Mouse (Mus musculus): ENCODE data around the gene Aqp1. TPM values are rescaled to one million over a fixed set of nuclear protein-coding genes. Genes with fewer than 3 reads are reported as not detected.

Aqp1 gene
- polyA plus RNA-seq, 1 experiment, result 119 TPM

GRCm38 (mm10) chr6:55300704-55301103 lies 35.5 kb upstream of the Aqp1 start:
- H3K27ac ChIP-seq (ENCODE audit: control insufficient read depth, insufficient read depth, low read length), result no peak overlapping the region
- H3K36me3 ChIP-seq (ENCODE audit: control insufficient read depth, insufficient read depth, low read length), result no peaks in the 10 kb centered on the region
- TF ChIP-seq POLR2A (IDR thresholded peaks at IDR 0.05; ENCODE audit: control insufficient read depth, extremely low read depth, insufficient read depth, low read length, poor library complexity) (no peak), CTCF (IDR thresholded peaks at IDR 0.05; ENCODE audit: borderline replicate concordance, control insufficient read depth, extremely low read depth, insufficient read depth, low read length, poor library complexity) (no peak)
- no peaks in the 10 kb centered on the region for H3K27me3 ChIP-seq (ENCODE audit: control insufficient read depth, insufficient read depth, low read length)
- no peak for DNase-seq
- no peaks in the 10 kb centered on the region for H3K4me1 ChIP-seq (replicated peaks; ENCODE audit: control insufficient read depth, insufficient read depth, low read length)
- no peak overlapping the region for H3K4me3 ChIP-seq (ENCODE audit: control insufficient read depth, insufficient read depth, low read length)
- 86% methylated on average over 11 of the region's 11 CpGs for WGBS

GRCm38 (mm10) chr6:55310179-55310578 lies 26.1 kb upstream of the Aqp1 start:
- H3K4me1 ChIP-seq (replicated peaks; ENCODE audit: control insufficient read depth, insufficient read depth, low read length), result no peaks in the 10 kb centered on the region
- no peak for DNase-seq
- TF ChIP-seq CTCF (IDR thresholded peaks at IDR 0.05; ENCODE audit: borderline replicate concordance, control insufficient read depth, extremely low read depth, insufficient read depth, low read length, poor library complexity) (no peak), POLR2A (IDR thresholded peaks at IDR 0.05; ENCODE audit: control insufficient read depth, extremely low read depth, insufficient read depth, low read length, poor library complexity) (no peak)
- H3K27ac ChIP-seq (ENCODE audit: control insufficient read depth, insufficient read depth, low read length), result no peak overlapping the region
- no peak overlapping the region for H3K4me3 ChIP-seq (ENCODE audit: control insufficient read depth, insufficient read depth, low read length)
- no peaks in the 10 kb centered on the region for H3K27me3 ChIP-seq (ENCODE audit: control insufficient read depth, insufficient read depth, low read length)
- no peaks in the 10 kb centered on the region for H3K36me3 ChIP-seq (ENCODE audit: control insufficient read depth, insufficient read depth, low read length)
- WGBS, result 91% methylated on average over 2 of the region's 2 CpGs

GRCm38 (mm10) chr6:55311962-55312361 lies 24.3 kb upstream of the Aqp1 start:
- no peak for DNase-seq
- 86% methylated on average over 5 of the region's 5 CpGs for WGBS
- Histone ChIP-seq H3K4me1 (replicated peaks; ENCODE audit: control insufficient read depth, insufficient read depth, low read length) (no peaks in the 10 kb centered on the region), H3K36me3 (ENCODE audit: control insufficient read depth, insufficient read depth, low read length) (no peaks in the 10 kb centered on the region), H3K27ac (ENCODE audit: control insufficient read depth, insufficient read depth, low read length) (no peak overlapping the region), H3K27me3 (ENCODE audit: control insufficient read depth, insufficient read depth, low read length) (no peaks in the 10 kb centered on the region), H3K4me3 (ENCODE audit: control insufficient read depth, insufficient read depth, low read length) (no peak overlapping the region)
- TF ChIP-seq CTCF (IDR thresholded peaks at IDR 0.05; ENCODE audit: borderline replicate concordance, control insufficient read depth, extremely low read depth, insufficient read depth, low read length, poor library complexity), result no peak
- no peak for TF ChIP-seq POLR2A (IDR thresholded peaks at IDR 0.05; ENCODE audit: control insufficient read depth, extremely low read depth, insufficient read depth, low read length, poor library complexity)

DNA sequence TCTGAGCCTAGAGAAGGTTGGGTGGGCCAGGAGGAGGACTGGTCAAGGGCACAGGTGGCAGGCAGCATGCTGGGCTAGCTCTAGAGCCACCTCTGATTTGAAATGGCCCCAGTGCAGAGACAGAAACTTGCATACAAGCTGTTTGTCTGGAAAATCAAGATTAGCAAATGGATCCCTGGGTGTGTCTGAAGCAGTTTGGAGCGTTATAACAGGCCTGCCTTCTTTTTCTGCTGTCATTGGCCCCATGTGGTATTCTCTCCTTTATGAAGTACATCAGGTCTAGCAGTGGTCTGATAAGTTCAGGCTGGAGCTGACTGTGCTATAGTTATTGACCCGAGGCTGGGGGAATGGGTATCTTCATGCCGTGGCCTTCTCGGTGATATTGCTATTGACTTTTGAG lies 22.3 kb upstream of the Aqp1 start:
- no peaks in the 10 kb centered on the region for H3K4me1 ChIP-seq (replicated peaks; ENCODE audit: control insufficient read depth, insufficient read depth, low read length)
- no peaks in the 10 kb centered on the region for H3K36me3 ChIP-seq (ENCODE audit: control insufficient read depth, insufficient read depth, low read length)
- TF ChIP-seq POLR2A (IDR thresholded peaks at IDR 0.05; ENCODE audit: control insufficient read depth, extremely low read depth, insufficient read depth, low read length, poor library complexity) (no peak), CTCF (IDR thresholded peaks at IDR 0.05; ENCODE audit: borderline replicate concordance, control insufficient read depth, extremely low read depth, insufficient read depth, low read length, poor library complexity) (no peak)
- H3K27me3 ChIP-seq (ENCODE audit: control insufficient read depth, insufficient read depth, low read length), result no peaks in the 10 kb centered on the region
- no peak overlapping the region for H3K4me3 ChIP-seq (ENCODE audit: control insufficient read depth, insufficient read depth, low read length)
- H3K27ac ChIP-seq (ENCODE audit: control insufficient read depth, insufficient read depth, low read length), result no peak overlapping the region
- no peak for DNase-seq
- WGBS, result 95% methylated on average over 4 of the region's 4 CpGs

DNA sequence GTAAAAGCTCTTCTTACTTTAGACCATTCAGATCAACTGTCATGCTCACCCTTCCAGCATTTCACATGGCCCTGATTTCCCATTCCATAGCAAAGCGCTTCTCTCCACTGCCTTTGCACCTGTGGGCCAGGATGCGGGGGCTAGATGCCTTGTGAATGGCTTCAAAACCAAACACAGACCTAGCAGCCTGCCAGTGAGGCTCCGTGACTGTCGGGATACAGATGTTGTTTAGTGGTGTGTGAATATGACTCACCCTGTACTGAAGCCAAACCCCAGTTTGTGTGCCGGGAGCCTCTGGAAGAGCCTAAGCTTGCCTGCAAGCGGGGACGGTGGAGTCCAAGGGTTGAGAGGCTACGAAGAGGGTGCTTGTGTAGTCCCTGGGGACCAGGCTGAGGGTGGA lies 21.6 kb upstream of the Aqp1 start:
- DNase-seq, result no peak
- WGBS, result 96% methylated on average over 8 of the region's 8 CpGs
- Histone ChIP-seq H3K27me3 (ENCODE audit: control insufficient read depth, insufficient read depth, low read length) (no peaks in the 10 kb centered on the region), H3K27ac (ENCODE audit: control insufficient read depth, insufficient read depth, low read length) (no peak overlapping the region), H3K36me3 (ENCODE audit: control insufficient read depth, insufficient read depth, low read length) (no peaks in the 10 kb centered on the region), H3K4me1 (replicated peaks; ENCODE audit: control insufficient read depth, insufficient read depth, low read length) (no peaks in the 10 kb centered on the region), H3K4me3 (ENCODE audit: control insufficient read depth, insufficient read depth, low read length) (no peak overlapping the region)
- TF ChIP-seq POLR2A (IDR thresholded peaks at IDR 0.05; ENCODE audit: control insufficient read depth, extremely low read depth, insufficient read depth, low read length, poor library complexity), result no peak
- TF ChIP-seq CTCF (IDR thresholded peaks at IDR 0.05; ENCODE audit: borderline replicate concordance, control insufficient read depth, extremely low read depth, insufficient read depth, low read length, poor library complexity), result no peak

- Histone ChIP-seq H3K27me3 (ENCODE audit: control insufficient read depth, insufficient read depth, low read length) (no peaks in the 10 kb centered on the region), H3K4me1 (replicated peaks; ENCODE audit: control insufficient read depth, insufficient read depth, low read length) (no peaks in the 10 kb centered on the region), H3K4me3 (ENCODE audit: control insufficient read depth, insufficient read depth, low read length) (no peak overlapping the region), H3K36me3 (ENCODE audit: control insufficient read depth, insufficient read depth, low read length) (no peaks in the 10 kb centered on the region), H3K27ac (ENCODE audit: control insufficient read depth, insufficient read depth, low read length) (no peak overlapping the region)
- DNase-seq, result no peak
- 96% methylated on average over 3 of the region's 3 CpGs for WGBS
- no peak for TF ChIP-seq POLR2A (IDR thresholded peaks at IDR 0.05; ENCODE audit: control insufficient read depth, extremely low read depth, insufficient read depth, low read length, poor library complexity)
- TF ChIP-seq CTCF (IDR thresholded peaks at IDR 0.05; ENCODE audit: borderline replicate concordance, control insufficient read depth, extremely low read depth, insufficient read depth, low read length, poor library complexity), result no peak
These were observed 17.6 kb upstream of the Aqp1 start for GRCm38 (mm10) chr6:55318597-55318996.
